Mouse (Mus musculus) liver, embryonic 11.5 days (tissue): ENCODE results near the gene Tbc1d4. TPM values are rescaled to one million over a fixed set of nuclear protein-coding genes. Genes with fewer than 3 reads are reported as not detected.

ENCODE experiments used
- ATAC-seq: fragments of 200-750 bp; cut with Nextera tagmentation; replicated peaks from 2 replicates; pipeline ENCODE4 v1.8.0; 2017; ENCODE audit warnings: moderate number of reproducible peaks, mild to moderate bottlenecking, moderate TSS enrichment, moderate library complexity; ENCODE audit not compliant: low FRiP score
- DNase-seq: peaks from one replicate; pipeline ENCODE4 v3.0.0-alpha.2; 2017; ENCODE audit warnings: low spot score
- H3K27ac ChIP-seq: fragments of 300-500 bp; sonication (generic); 2 replicates; pipeline ENCODE4 v1.5.1; 2014; ENCODE audit warnings: mild to moderate bottlenecking, low read depth, low read length, control low read depth
- H3K27me3 ChIP-seq: fragments of 300-500 bp; sonication (generic); replicated peaks from 2 replicates; pipeline ENCODE4 v1.6.1; 2014; ENCODE audit warnings: low read length, mixed read lengths; ENCODE audit not compliant: control insufficient read depth, insufficient read depth
- H3K36me3 ChIP-seq: fragments of 300-500 bp; sonication (generic); 2 replicates; pipeline ENCODE4 v1.6.1; 2014; ENCODE audit warnings: mild to moderate bottlenecking, low read length, moderate library complexity, mixed read lengths; ENCODE audit not compliant: control insufficient read depth, insufficient read depth
- H3K4me1 ChIP-seq: fragments of 300-500 bp; sonication (generic); replicated peaks from 2 replicates; pipeline ENCODE4 v1.6.1; 2014; ENCODE audit warnings: low read length, mixed read lengths; ENCODE audit not compliant: control insufficient read depth, insufficient read depth
- H3K4me2 ChIP-seq: fragments of 300-500 bp; sonication (generic); 2 replicates; pipeline ENCODE4 v1.6.1; 2014; ENCODE audit warnings: mild to moderate bottlenecking, control low read depth, moderate library complexity
- H3K4me3 ChIP-seq: fragments of 300-500 bp; sonication (generic); 2 replicates; pipeline ENCODE4 v1.5.1; 2014; ENCODE audit warnings: low read depth, low read length, control low read depth
- H3K9ac ChIP-seq: fragments of 300-500 bp; sonication (generic); 2 replicates; pipeline ENCODE4 v1.6.1; 2014; ENCODE audit warnings: low read depth, low read length, control low read depth
- H3K9me3 ChIP-seq: fragments of 300-500 bp; sonication (generic); 2 replicates; pipeline ENCODE4 v1.6.1; 2016; ENCODE audit warnings: low read length, inconsistent platforms, mixed read lengths; ENCODE audit not compliant: control insufficient read depth
- WGBS: fragments of 180-500 bp; shearing (Covaris S2); extraction: QIAGEN DNeasy Blood & Tissue Kit; methylation state at CpG from one replicate; pipeline ENCODE4 v1.1.7; 2014; 5-methylcytosine and 5-hydroxymethylcytosine counted together
- polyA plus RNA-seq: library from polyadenylated mRNA; unstranded; fragments of >200 nt; fragmentation: Nextera tagmentation; extraction: Ambion mirVana; gene quantifications from 2 replicates; pipeline ENCODE4 v1.2.1, GENCODE M21; 2014

Gene Tbc1d4
- polyA plus RNA-seq, 1 experiment from 2014 or later: 4.0 TPM

- H3K9ac ChIP-seq: no peak overlapping the region
- H3K9me3 ChIP-seq: no peaks in the 10 kb centered on the region
- H3K4me1 ChIP-seq: no peaks in the 10 kb centered on the region
- ATAC-seq (no peak), DNase-seq (no peak)
- no peaks in the 10 kb centered on the region for H3K27me3 ChIP-seq
- no peak overlapping the region for H3K27ac ChIP-seq
- H3K4me3 ChIP-seq: no peak overlapping the region
- no peaks in the 10 kb centered on the region for H3K36me3 ChIP-seq
- no peak overlapping the region for H3K4me2 ChIP-seq
- 86% methylated on average over 13 of the region's 13 CpGs for WGBS
Observed at GRCm38 (mm10) chr14:101504473-101505200, 104.4 kb downstream of the Tbc1d4 start.

- WGBS: 66% methylated on average over 3 of the region's 3 CpGs
- H3K9me3 ChIP-seq: no peaks in the 10 kb centered on the region
- no peaks in the 10 kb centered on the region for H3K4me1 ChIP-seq
- H3K4me3 ChIP-seq: no peak overlapping the region
- ATAC-seq (no peak), DNase-seq (no peak)
- no peak overlapping the region for H3K4me2 ChIP-seq
- H3K36me3 ChIP-seq: no peaks in the 10 kb centered on the region
- H3K27ac ChIP-seq: no peak overlapping the region
- H3K9ac ChIP-seq: no peak overlapping the region
- H3K27me3 ChIP-seq: no peaks in the 10 kb centered on the region
Observed at GRCm38 (mm10) chr14:101503168-101503961, 105.6 kb downstream of the Tbc1d4 start.

GRCm38 (mm10) chr14:101501868-101502267 is 107.1 kb downstream of the Tbc1d4 start:
- Histone ChIP-seq H3K4me1 (no peaks in the 10 kb centered on the region), H3K27me3 (no peaks in the 10 kb centered on the region), H3K36me3 (no peaks in the 10 kb centered on the region), H3K4me2 (no peak overlapping the region), H3K9ac (no peak overlapping the region), H3K27ac (no peak overlapping the region), H3K4me3 (no peak overlapping the region), H3K9me3 (no peaks in the 10 kb centered on the region)
- ATAC-seq (no peak), DNase-seq (no peak)
- WGBS: 91% methylated on average over 6 of the region's 6 CpGs

- no peaks in the 10 kb centered on the region for H3K9me3 ChIP-seq
- WGBS: 87% methylated on average over 11 of the region's 11 CpGs
- no peaks in the 10 kb centered on the region for H3K4me1 ChIP-seq
- H3K27ac ChIP-seq: no peak overlapping the region
- no peak for DNase-seq
- H3K9ac ChIP-seq: no peak overlapping the region
- H3K36me3 ChIP-seq: no peaks in the 10 kb centered on the region
- H3K4me3 ChIP-seq: no peak overlapping the region
- H3K4me2 ChIP-seq: no peak overlapping the region
- no peak for ATAC-seq
- no peaks in the 10 kb centered on the region for H3K27me3 ChIP-seq
Observed at GRCm38 (mm10) chr14:101501452-101501851, 107.5 kb downstream of the Tbc1d4 start.

GRCm38 (mm10) chr14:101500826-101501225 is 108.2 kb downstream of the Tbc1d4 start:
- Histone ChIP-seq H3K4me2 (no peak overlapping the region), H3K4me3 (no peak overlapping the region), H3K27ac (no peak overlapping the region), H3K27me3 (no peaks in the 10 kb centered on the region), H3K36me3 (no peaks in the 10 kb centered on the region), H3K9me3 (no peaks in the 10 kb centered on the region), H3K4me1 (no peaks in the 10 kb centered on the region), H3K9ac (no peak overlapping the region)
- ATAC-seq (no peak), DNase-seq (no peak)
- WGBS: 77% methylated on average over 11 of the region's 11 CpGs

GRCm38 (mm10) chr14:101499838-101500237 is 109.2 kb downstream of the Tbc1d4 start:
- H3K27ac ChIP-seq: no peak overlapping the region
- WGBS: 93% methylated on average over 1 of the region's 1 CpGs
- no peaks in the 10 kb centered on the region for H3K4me1 ChIP-seq
- H3K27me3 ChIP-seq: no peaks in the 10 kb centered on the region
- no peak overlapping the region for H3K4me2 ChIP-seq
- no peaks in the 10 kb centered on the region for H3K36me3 ChIP-seq
- no peaks in the 10 kb centered on the region for H3K9me3 ChIP-seq
- no peak overlapping the region for H3K4me3 ChIP-seq
- ATAC-seq: no peak
- DNase-seq: no peak
- H3K9ac ChIP-seq: no peak overlapping the region

- Histone ChIP-seq H3K4me3 (no peak overlapping the region), H3K36me3 (no peaks in the 10 kb centered on the region), H3K27ac (no peak overlapping the region), H3K4me1 (no peaks in the 10 kb centered on the region), H3K9me3 (no peaks in the 10 kb centered on the region), H3K4me2 (no peak overlapping the region), H3K27me3 (no peaks in the 10 kb centered on the region), H3K9ac (no peak overlapping the region)
- DNase-seq (no peak), ATAC-seq (no peak)
- 63% methylated on average over 15 of the region's 15 CpGs for WGBS
Observed at GRCm38 (mm10) chr14:101488264-101488810, 120.7 kb downstream of the Tbc1d4 start.

- WGBS: 55% methylated on average over 3 of the region's 3 CpGs
- Histone ChIP-seq H3K4me3 (no peak overlapping the region), H3K4me1 (no peaks in the 10 kb centered on the region), H3K9me3 (no peaks in the 10 kb centered on the region), H3K4me2 (no peak overlapping the region), H3K27ac (no peak overlapping the region), H3K27me3 (no peaks in the 10 kb centered on the region), H3K36me3 (no peaks in the 10 kb centered on the region), H3K9ac (no peak overlapping the region)
- ATAC-seq (no peak), DNase-seq (no peak)
Observed at GRCm38 (mm10) chr14:101486550-101486949, 122.4 kb downstream of the Tbc1d4 start.
